Mouse (Mus musculus) adipose tissue, adult 10 weeks (tissue): ENCODE measurements around the gene Olfr1371. TPM values are rescaled to one million over a fixed set of nuclear protein-coding genes. Genes with fewer than 3 reads are reported as not detected.

ENCODE experiments used
- polyA plus RNA-seq: library from polyadenylated mRNA; stranded (reverse); fragments of 350-450 nt; fragmentation: Illumina TruSeq; extraction: RNeasy Lipid Tissue Mini Kit (QIAGEN cat#74804); gene quantifications from one replicate; pipeline ENCODE4 v1.2.3, GENCODE M21; 2014; ENCODE audit warnings: low read depth, low replicate concordance

Olfr1371 gene
- polyA plus RNA-seq, result not detected

DNA sequence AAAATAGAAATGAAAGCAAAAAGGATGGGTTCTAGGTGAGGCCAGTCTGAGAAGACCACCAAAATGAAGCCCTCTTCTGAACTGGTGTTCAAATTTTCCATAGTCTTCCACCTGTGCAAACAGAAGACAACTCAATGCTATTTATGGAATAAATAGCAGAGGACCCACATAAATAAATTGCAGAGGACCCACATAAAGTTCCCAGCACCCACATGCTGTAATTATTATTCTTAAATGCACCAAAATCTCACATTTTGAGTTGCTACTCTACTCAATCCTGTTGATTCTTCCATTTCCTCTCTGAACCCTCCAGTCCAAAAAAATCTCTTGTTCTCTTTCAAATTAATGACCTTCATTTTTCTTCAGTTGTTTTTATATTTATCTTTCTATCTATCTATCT is at the start of gene Olfr1371:
Gene Olfr1371, minus strand, starts transcription at position 101 of the 400 bp plus-strand sequence.

DNA sequence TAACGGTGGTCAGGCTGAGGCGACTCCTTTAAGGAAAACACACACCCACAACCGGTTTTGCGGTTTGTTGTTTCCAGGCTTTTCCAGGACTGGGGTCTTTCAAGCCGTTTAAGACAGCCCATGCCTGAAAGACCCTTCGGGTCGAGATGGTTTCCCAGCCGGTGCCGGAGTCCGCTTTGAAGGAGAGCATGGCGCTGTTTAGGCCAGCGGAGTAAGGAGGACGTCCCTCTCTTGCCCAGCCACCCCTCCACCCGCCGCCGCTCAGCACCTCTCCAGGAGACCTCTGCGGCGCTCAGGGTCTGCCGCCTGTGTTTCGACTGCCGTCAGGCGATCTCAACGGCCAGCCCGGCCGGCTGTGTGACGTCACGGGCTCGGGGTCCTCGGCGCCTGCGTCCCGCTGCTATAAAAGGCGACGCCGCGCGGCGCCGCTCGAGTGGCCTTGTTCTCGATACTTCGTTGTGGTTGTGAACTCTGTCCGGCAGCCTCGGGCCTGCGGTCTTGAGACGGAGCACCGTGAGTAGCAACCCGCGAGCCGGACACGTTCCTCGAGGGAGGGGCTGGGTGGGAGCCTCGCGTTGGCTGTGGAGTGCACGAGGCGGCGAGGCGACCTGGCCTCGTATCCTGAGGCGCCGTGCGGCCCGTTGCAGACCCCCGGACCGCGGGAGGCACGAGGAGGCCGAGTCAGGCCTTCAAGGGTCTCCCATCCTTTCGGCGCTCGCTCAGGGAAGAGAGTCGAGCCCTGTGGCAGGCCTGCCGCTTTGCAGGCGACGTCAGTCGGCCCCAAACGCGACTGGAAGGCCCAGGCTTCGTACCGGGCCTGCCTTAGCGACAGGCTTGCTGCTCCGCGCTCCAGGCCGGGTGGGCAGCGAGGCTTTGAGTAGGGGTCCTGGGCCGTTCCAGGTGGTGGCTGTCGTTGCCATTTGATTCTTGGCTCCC is 18.1 kb upstream of the Olfr1371 start, which contains the start of gene Skp1a:
Gene Skp1a, plus strand, starts transcription at position 390 of the 936 bp plus-strand sequence.

Other genes starting within 250 kb of the Olfr1371 start
- 25.2 TPM for gene Cdkn2aipnl, start 246.3 kb downstream of the Olfr1371 start, polyA plus RNA-seq
- 120 TPM for gene Ube2b, start 213.2 kb downstream of the Olfr1371 start, polyA plus RNA-seq
- 15.8 TPM for gene Cdkl3, start 209.8 kb downstream of the Olfr1371 start, polyA plus RNA-seq
- 43.4 TPM for gene Ppp2ca, start 115.3 kb downstream of the Olfr1371 start, polyA plus RNA-seq
- gene Olfr1373, start 68.5 kb downstream of the Olfr1371 start, polyA plus RNA-seq, result not detected
- gene Skp1a, start 18.0 kb upstream of the Olfr1371 start, polyA plus RNA-seq, result 261 TPM
- gene Tcf7, start 69.0 kb upstream of the Olfr1371 start, polyA plus RNA-seq, result 78.1 TPM
- gene Vdac1, start 146.9 kb upstream of the Olfr1371 start, polyA plus RNA-seq, result 193 TPM
- gene 9530068E07Rik, start 182.4 kb upstream of the Olfr1371 start, polyA plus RNA-seq, result 144 TPM